Mouse (Mus musculus) limb, embryonic 12.5 days (tissue): ENCODE data around the gene Mdc1. TPM values are rescaled to one million over a fixed set of nuclear protein-coding genes. Genes with fewer than 3 reads are reported as not detected.

ENCODE experiments used
- ATAC-seq: fragments of 200-750 bp; cut with Nextera tagmentation; 2 replicates; pipeline ENCODE4 v1.8.0; 2017; ENCODE audit warnings: low read depth, moderate TSS enrichment; ENCODE audit not compliant: insufficient number of reproducible peaks, insufficient read depth, low FRiP score, low TSS enrichment
- H3K27ac ChIP-seq: fragments of 300-500 bp; sonication (generic); 2 replicates; pipeline ENCODE4 v1.5.1; 2016; ENCODE audit warnings: mild to moderate bottlenecking, moderate library complexity
- H3K27me3 ChIP-seq: fragments of 300-500 bp; sonication (generic); 2 replicates; pipeline ENCODE4 v1.6.1; 2016; ENCODE audit warnings: mild to moderate bottlenecking, moderate library complexity
- H3K36me3 ChIP-seq: fragments of 300-500 bp; sonication (generic); 2 replicates; pipeline ENCODE4 v1.6.1; 2016; ENCODE audit warnings: mild to moderate bottlenecking, moderate library complexity
- H3K4me1 ChIP-seq: fragments of 300-500 bp; sonication (generic); replicated peaks from 2 replicates; pipeline ENCODE4 v1.6.1; 2016
- H3K4me2 ChIP-seq: fragments of 300-500 bp; sonication (generic); 2 replicates; pipeline ENCODE4 v1.6.1; 2016; ENCODE audit warnings: mild to moderate bottlenecking, moderate library complexity
- H3K4me3 ChIP-seq: fragments of 300-500 bp; sonication (generic); replicated peaks from 2 replicates; pipeline ENCODE4 v1.5.1; 2016; ENCODE audit warnings: mild to moderate bottlenecking
- H3K9ac ChIP-seq: fragments of 300-500 bp; sonication (generic); replicated peaks from 2 replicates; pipeline ENCODE4 v1.6.1; 2016; ENCODE audit warnings: mild to moderate bottlenecking, moderate library complexity
- H3K9me3 ChIP-seq: fragments of 300-500 bp; sonication (generic); 2 replicates; pipeline ENCODE4 v1.6.1; 2016; ENCODE audit warnings: mild to moderate bottlenecking, moderate library complexity
- WGBS: fragments of 180-500 bp; shearing (Covaris S2); methylation state at CpG from one replicate; pipeline ENCODE4 v1.1.7; 2016; 5-methylcytosine and 5-hydroxymethylcytosine counted together
- microRNA-seq: library from miRNA; unstranded; fragments of <30 nt; microRNA quantifications from one replicate; pipeline ENCODE4, GENCODE M21; 2017
- polyA plus RNA-seq: library from polyadenylated mRNA; unstranded; fragments of >200 nt; fragmentation: Nextera tagmentation; extraction: Ambion mirVana; gene quantifications from 2 replicates; pipeline ENCODE4 v1.2.1, GENCODE M21; 2016

The Mdc1 gene
- polyA plus RNA-seq, 1 experiment from 2014 or later, result 16.9 TPM

- WGBS, result under 1% methylated on average over 86 of the region's 86 CpGs
- no peaks in the 10 kb centered on the region for H3K27me3 ChIP-seq
- peak within 1 kb of the TSS; percentile 80 for H3K4me3 ChIP-seq
- ATAC-seq, result peak; percentile 89
- peaks cover 66% of the 10 kb centered on the region for H3K36me3 ChIP-seq
- peak within 1 kb of the TSS; percentile 84 for H3K9ac ChIP-seq
- H3K4me2 ChIP-seq, result peak within 1 kb of the TSS; percentile 99
- H3K27ac ChIP-seq, result peak within 1 kb of the TSS; percentile 93
- peaks cover 20% of the 10 kb centered on the region for H3K4me1 ChIP-seq
- H3K9me3 ChIP-seq, result no peaks in the 10 kb centered on the region
These were observed 55.7 kb downstream of the Mdc1 start, which contains the start of gene 2310061I04Rik for GRCm38 (mm10) chr17:35896781-35897643. Gene 2310061I04Rik (minus strand): TSS chr17:35897431.

- H3K4me2 ChIP-seq, result peak overlapping the region; percentile 99
- no peaks in the 10 kb centered on the region for H3K27me3 ChIP-seq
- 40% methylated on average over 23 of the region's 23 CpGs for WGBS
- peak overlapping the region; percentile 37; the same call in 1 of the 2 replicates for H3K9ac ChIP-seq
- H3K9me3 ChIP-seq, result no peaks in the 10 kb centered on the region
- H3K27ac ChIP-seq, result peak overlapping the region; percentile 41; the same call in 1 of the 2 replicates
- ATAC-seq, result peak; percentile 39; the same call in 1 of the 2 replicates
- peaks cover 67% of the 10 kb centered on the region for H3K36me3 ChIP-seq
- peaks cover 20% of the 10 kb centered on the region for H3K4me1 ChIP-seq
- H3K4me3 ChIP-seq, result peak overlapping the region; percentile 80
These were observed 56.6 kb downstream of the Mdc1 start for GRCm38 (mm10) chr17:35897644-35898573.

DNA sequence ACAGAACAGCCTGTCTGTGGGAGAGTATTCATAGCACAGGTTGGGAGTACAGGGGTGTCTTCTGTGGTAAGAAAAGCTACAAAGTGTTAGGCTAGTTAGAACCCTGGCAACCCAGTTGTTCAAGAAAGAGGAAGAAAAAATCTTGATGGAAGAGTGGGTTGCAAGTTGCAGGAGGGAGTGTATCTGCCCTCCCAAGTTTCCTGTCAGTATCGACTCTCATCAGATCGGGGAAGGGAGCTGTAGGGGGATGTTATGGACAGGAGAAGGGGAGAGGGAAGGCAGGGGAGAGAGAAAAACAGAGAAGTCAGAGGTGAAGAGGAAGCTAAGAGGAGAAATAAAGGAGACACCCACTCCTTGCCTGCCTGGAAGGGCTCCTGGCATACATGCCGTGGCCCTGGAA, 59.3 kb downstream of the Mdc1 start:
- no peak overlapping the region for H3K27ac ChIP-seq
- H3K4me1 ChIP-seq, result peaks cover 20% of the 10 kb centered on the region
- no peak for ATAC-seq
- H3K4me2 ChIP-seq, result no peak overlapping the region
- no peaks in the 10 kb centered on the region for H3K9me3 ChIP-seq
- peaks cover 73% of the 10 kb centered on the region for H3K36me3 ChIP-seq
- H3K27me3 ChIP-seq, result no peaks in the 10 kb centered on the region
- no peak overlapping the region for H3K4me3 ChIP-seq
- H3K9ac ChIP-seq, result no peak overlapping the region
- WGBS, result 96% methylated on average over 3 of the region's 3 CpGs

- Histone ChIP-seq H3K4me3 (no peak overlapping the region), H3K27ac (no peak overlapping the region), H3K4me1 (peaks cover 6% of the 10 kb centered on the region), H3K9ac (no peak overlapping the region), H3K36me3 (peaks cover 95% of the 10 kb centered on the region), H3K27me3 (no peaks in the 10 kb centered on the region), H3K4me2 (no peak overlapping the region), H3K9me3 (no peaks in the 10 kb centered on the region)
- ATAC-seq, result no peak
- 93% methylated on average over 9 of the region's 9 CpGs for WGBS
These were observed 62.2 kb downstream of the Mdc1 start for GRCm38 (mm10) chr17:35903343-35903991.

GRCm38 (mm10) chr17:35903992-35904355, 62.7 kb downstream of the Mdc1 start:
- no peak overlapping the region for H3K27ac ChIP-seq
- WGBS, result 87% methylated on average over 4 of the region's 4 CpGs

DNA sequence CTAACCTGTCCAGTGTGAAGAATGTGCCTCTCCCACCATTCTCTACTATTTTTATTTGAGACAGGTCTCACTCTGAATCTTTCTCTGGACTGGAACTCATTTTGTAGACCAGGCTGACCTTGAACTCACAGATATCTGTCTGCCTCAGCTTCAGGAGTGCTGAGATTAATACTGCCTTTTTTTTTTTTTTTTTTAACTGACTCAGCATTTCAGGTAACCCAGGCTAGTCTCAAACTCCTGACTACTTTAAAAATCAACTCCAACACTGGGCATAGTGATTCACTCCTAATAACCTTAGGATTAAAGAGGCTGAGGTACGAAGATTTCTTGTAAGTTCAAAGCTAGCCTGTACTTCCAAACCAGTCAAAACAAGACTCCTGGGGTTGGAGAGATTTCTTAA, 64.3 kb downstream of the Mdc1 start:
- no peak overlapping the region for H3K9ac ChIP-seq
- H3K36me3 ChIP-seq, result peaks cover 79% of the 10 kb centered on the region
- ATAC-seq, result no peak
- H3K4me1 ChIP-seq, result peaks cover 16% of the 10 kb centered on the region
- H3K4me2 ChIP-seq, result no peak overlapping the region
- no peaks in the 10 kb centered on the region for H3K9me3 ChIP-seq
- H3K27ac ChIP-seq, result no peak overlapping the region
- no peaks in the 10 kb centered on the region for H3K27me3 ChIP-seq
- no peak overlapping the region for H3K4me3 ChIP-seq
- 93% methylated on average over 1 of the region's 1 CpGs for WGBS

More at GRCm38 (mm10) chr17:35903992-35904355, 62.7 kb downstream of the Mdc1 start:
- no peaks in the 10 kb centered on the region for H3K9me3 ChIP-seq
- peaks cover 95% of the 10 kb centered on the region for H3K36me3 ChIP-seq
- H3K9ac ChIP-seq, result no peak overlapping the region
- ATAC-seq, result no peak
- no peak overlapping the region for H3K4me2 ChIP-seq
- H3K27me3 ChIP-seq, result no peaks in the 10 kb centered on the region
- H3K4me3 ChIP-seq, result no peak overlapping the region
- peaks cover 11% of the 10 kb centered on the region for H3K4me1 ChIP-seq

GRCm38 (mm10) chr17:35907609-35908008, 66.3 kb downstream of the Mdc1 start:
- ATAC-seq, result no peak

More at GRCm38 (mm10) chr17:35907609-35908008, 66.3 kb downstream of the Mdc1 start:
- H3K36me3 ChIP-seq, result peaks cover 77% of the 10 kb centered on the region
- no peaks in the 10 kb centered on the region for H3K9me3 ChIP-seq
- H3K4me2 ChIP-seq, result no peak overlapping the region
- H3K4me3 ChIP-seq, result no peak overlapping the region
- peaks cover 16% of the 10 kb centered on the region for H3K4me1 ChIP-seq
- H3K27me3 ChIP-seq, result no peaks in the 10 kb centered on the region
- H3K9ac ChIP-seq, result no peak overlapping the region
- H3K27ac ChIP-seq, result no peak overlapping the region
- 83% methylated on average over 2 of the region's 2 CpGs for WGBS

Small RNA genes within 50 kb of the gene (microRNA-seq; reads per million reads assigned to microRNA genes)
- gene Gm28033, result not detected

Other genes with a start within 250 kb of the Mdc1 start
- gene Sfta2, start 240.0 kb upstream of the Mdc1 start, polyA plus RNA-seq, result not detected in 2 replicates
- gene Gm9573, start 214.9 kb upstream of the Mdc1 start, polyA plus RNA-seq, result not detected in 2 replicates
- gene Mucl3, start 197.8 kb upstream of the Mdc1 start, polyA plus RNA-seq, result 0.08 and 0.10 TPM in 2 replicates
- gene Vars2, start 173.9 kb upstream of the Mdc1 start, polyA plus RNA-seq, result 20.0 and 23.4 TPM in 2 replicates
- 53.6 and 58.2 TPM in 2 replicates for gene Gtf2h4, start 167.8 kb upstream of the Mdc1 start, polyA plus RNA-seq
- 38.4 and 40.6 TPM in 2 replicates for gene Ddr1, start 136.9 kb upstream of the Mdc1 start, polyA plus RNA-seq
- gene Ier3, start 19.8 kb upstream of the Mdc1 start, polyA plus RNA-seq, result 8.7 and 9.9 TPM in 2 replicates
- gene Flot1, start 18.3 kb upstream of the Mdc1 start, polyA plus RNA-seq, result 45.8 and 45.9 TPM in 2 replicates
- gene Tubb5, start 3.2 kb upstream of the Mdc1 start, polyA plus RNA-seq, result 1,183 and 1,215 TPM in 2 replicates
- 51.3 and 52.5 TPM in 2 replicates for gene Nrm, start 19.8 kb downstream of the Mdc1 start, polyA plus RNA-seq
- 21.3 and 24.0 TPM in 2 replicates for gene Ppp1r18, start 24.1 kb downstream of the Mdc1 start, polyA plus RNA-seq
- gene Dhx16, start 38.3 kb downstream of the Mdc1 start, polyA plus RNA-seq, result 56.9 and 64.3 TPM in 2 replicates
- gene 2310061I04Rik, start 55.9 kb downstream of the Mdc1 start, polyA plus RNA-seq, result 18.6 and 24.8 TPM in 2 replicates
- 139 and 143 TPM in 2 replicates for gene Atat1, start 68.6 kb downstream of the Mdc1 start, polyA plus RNA-seq
- 61.2 and 66.8 TPM in 2 replicates for gene Mrps18b, start 74.9 kb downstream of the Mdc1 start, polyA plus RNA-seq
- gene Ppp1r10, start 74.9 kb downstream of the Mdc1 start, polyA plus RNA-seq, result 50.4 and 50.7 TPM in 2 replicates
- 102 and 107 TPM in 2 replicates for gene Abcf1, start 128.2 kb downstream of the Mdc1 start, polyA plus RNA-seq
- 59.2 and 59.7 TPM in 2 replicates for gene Gnl1, start 138.3 kb downstream of the Mdc1 start, polyA plus RNA-seq
- gene Prr3, start 138.7 kb downstream of the Mdc1 start, polyA plus RNA-seq, result 39.0 and 46.2 TPM in 2 replicates
- 3.0 and 3.2 TPM in 2 replicates for gene H2-T24, start 179.0 kb downstream of the Mdc1 start, polyA plus RNA-seq
- gene H2-T23, start 191.3 kb downstream of the Mdc1 start, polyA plus RNA-seq, result 4.2 and 6.4 TPM in 2 replicates
- 14.0 and 15.4 TPM in 2 replicates for gene H2-T22, start 201.2 kb downstream of the Mdc1 start, polyA plus RNA-seq
- gene Gm6034, start 201.4 kb downstream of the Mdc1 start, polyA plus RNA-seq, result not detected in 2 replicates
- gene Gm11127, start 216.9 kb downstream of the Mdc1 start, polyA plus RNA-seq, result not detected in 2 replicates